Mouse (Mus musculus) hindlimb bud, embryonic 11.5 days (tissue): ENCODE measurements around the gene Higd1c.
A peak's percentile ranks its signal among the peaks of the same experiment; 100 is the strongest.
"Not testable (repeated sequence)": the region's sequence is repeated elsewhere in the genome, so short reads cannot be mapped to it uniquely, and the experiment has no call there.

Source experiments
- DNase-seq: peaks from one replicate; pipeline ENCODE4 v3.0.0-alpha.2; 2012; ENCODE audit warnings: low read depth, low spot score; ENCODE audit errors: extremely low spot score

Higd1c gene

GRCm38 (mm10) chr15:100410918-100411672, 46.8 kb downstream of the Higd1c start:
- no peak for DNase-seq

- no peak for DNase-seq
Observed at GRCm38 (mm10) chr15:100411731-100412130, 47.4 kb downstream of the Higd1c start.

GRCm38 (mm10) chr15:100413306-100413705, 49.0 kb downstream of the Higd1c start:
- DNase-seq, result no peak

GRCm38 (mm10) chr15:100414011-100414410, 49.7 kb downstream of the Higd1c start:
- DNase-seq, result no peak

- no peak for DNase-seq
Observed at GRCm38 (mm10) chr15:100414942-100415341, 50.6 kb downstream of the Higd1c start.

- DNase-seq, result no peak
Observed at GRCm38 (mm10) chr15:100415684-100416083, 51.3 kb downstream of the Higd1c start.

GRCm38 (mm10) chr15:100417854-100418450, 53.6 kb downstream of the Higd1c start:
- DNase-seq, result no peak

- DNase-seq, result no peak
Observed at GRCm38 (mm10) chr15:100419311-100419710, 55.0 kb downstream of the Higd1c start.

- no peak for DNase-seq
Observed at GRCm38 (mm10) chr15:100419901-100420745, 55.8 kb downstream of the Higd1c start.

GRCm38 (mm10) chr15:100421059-100421757, 56.9 kb downstream of the Higd1c start:
- DNase-seq, result no peak

- DNase-seq, result not testable (repeated sequence)
Observed at GRCm38 (mm10) chr15:100421758-100422197, 57.4 kb downstream of the Higd1c start, which contains the start of gene Gm5475. Gene Gm5475, plus strand, starts transcription at chr15:100422147.

- DNase-seq, result no peak
Observed at GRCm38 (mm10) chr15:100422476-100422875, 58.1 kb downstream of the Higd1c start.

- peak; percentile 56 for DNase-seq
Observed at GRCm38 (mm10) chr15:100422899-100423860, 58.8 kb downstream of the Higd1c start.

- DNase-seq, result no peak
Observed at GRCm38 (mm10) chr15:100423916-100424315, 59.6 kb downstream of the Higd1c start.

- peak; percentile 56 for DNase-seq
Observed at GRCm38 (mm10) chr15:100424396-100425122, 60.2 kb downstream of the Higd1c start, which contains the start of gene Slc11a2. Gene Slc11a2, minus strand, starts transcription at chr15:100425072.

GRCm38 (mm10) chr15:100428296-100428905, 64.1 kb downstream of the Higd1c start:
- no peak for DNase-seq

GRCm38 (mm10) chr15:100429959-100430565, 65.7 kb downstream of the Higd1c start:
- DNase-seq, result no peak

GRCm38 (mm10) chr15:100433234-100433633, 68.9 kb downstream of the Higd1c start:
- DNase-seq, result no peak
